Mouse (Mus musculus) cerebral cortex, adult 2 months (tissue): ENCODE data around the gene Lcn11.

Experiments
- WGBS: fragments of 180-500 bp; shearing (Covaris S2); methylation state at CpG from one replicate; pipeline ENCODE4 v1.1.7; 2018; 5-methylcytosine and 5-hydroxymethylcytosine counted together

The Lcn11 gene

DNA sequence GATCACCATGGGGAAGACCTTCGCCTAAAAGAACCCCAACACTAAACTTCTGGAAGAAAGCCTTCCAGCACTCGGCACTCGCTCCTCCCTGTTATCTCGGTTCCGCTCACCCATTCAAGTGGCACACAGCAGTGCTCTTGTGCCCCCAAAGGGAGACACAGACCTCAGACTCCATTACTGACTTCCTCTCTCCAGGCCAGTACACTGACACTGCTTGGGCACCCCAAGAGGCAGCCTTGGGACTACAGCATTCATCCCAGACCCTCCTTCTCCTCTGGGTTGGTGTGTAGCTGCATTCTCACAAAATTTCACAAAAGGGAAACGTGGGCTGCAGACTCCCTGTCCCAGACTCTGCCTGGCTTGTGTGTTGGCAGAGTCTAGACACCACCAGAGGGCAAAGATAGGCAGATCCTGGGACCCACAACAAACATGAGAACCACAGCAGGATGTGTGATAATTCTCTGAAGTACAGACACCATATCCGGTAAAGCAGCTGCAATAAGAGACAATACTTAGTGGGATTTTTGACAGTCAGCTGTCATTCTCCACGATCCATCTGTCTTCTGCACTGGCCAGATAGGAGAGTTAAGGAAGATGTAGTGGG is 51.6 kb downstream of the Lcn11 start:
- 76% methylated on average over 8 of the region's 8 CpGs for WGBS
